Comparison of ENCODE assay signal across 23 mouse cellular contexts in genomic region chr6:28603401-28603800, GRCm38 (mm10).
A peak's percentile ranks its signal among the peaks of the same experiment; 100 is the strongest.
DNase-seq lines count a peak whose midpoint lies in the region; ATAC-seq and TF ChIP-seq lines count a peak whose summit lies in the region.
"Had no signal": no experiment of that assay in that cellular context is flagged by ENCODE, and none has a peak within 500 bp of the region (broad histone marks: within the 10 kb centered on the region; RNA-seq: fewer than 3 reads in every experiment).

No protein-coding gene starts in this region.

- WGBS in heart, embryonic 12.5 days, result 33% methylated on average over 3 of the region's 3 CpGs
- WGBS in liver, embryonic 11.5 days, result 43% methylated on average over 3 of the region's 3 CpGs
- 56% methylated on average over 3 of the region's 3 CpGs for WGBS in liver, postnatal 0 days (ENCODE audit: insufficient replicate concordance)
- whole genome bisulfite sequencing in midbrain, embryonic 11.5 days, result 86% methylated on average over 3 of the region's 3 CpGs

- no peaks in the 10 kb centered on the region for H3K9me3 ChIP-seq in heart, embryonic 12.5 days (replicated peaks)
- H3K9me3 ChIP-seq in liver, embryonic 11.5 days (ENCODE audit: control insufficient read depth, low read length), result no peaks in the 10 kb centered on the region
- no peaks in the 10 kb centered on the region for H3K9me3 ChIP-seq in liver, postnatal 0 days (ENCODE audit: low read length)
- H3K9me3 ChIP-seq in midbrain, embryonic 11.5 days (ENCODE audit: control insufficient read depth, low read length), result no peaks in the 10 kb centered on the region
- H3K9me3 ChIP-seq: embryonic facial prominence, embryonic 10.5 days; hindbrain, embryonic 10.5 days; limb, embryonic 12.5 days had no signal

- ATAC-seq in heart, embryonic 12.5 days (ENCODE audit: insufficient number of reproducible peaks, low FRiP score), result peak; percentile 33; the same call in 1 of the 2 replicates
- peak; percentile 80 for ATAC-seq in liver, embryonic 11.5 days (replicated peaks; ENCODE audit: low FRiP score)
- peak; percentile 71 for ATAC-seq in liver, postnatal 0 days
- no peak for ATAC-seq in midbrain, embryonic 11.5 days (ENCODE audit: low FRiP score)
- ATAC-seq: CD4-positive, CD25-positive, alpha-beta regulatory T cell, adult 4 months; forebrain, postnatal 0 days; hindbrain, embryonic 16.5 days had no signal

- H3K27ac ChIP-seq in heart, embryonic 12.5 days (ENCODE audit: poor library complexity, severe bottlenecking), result peak overlapping the region; percentile 53
- H3K27ac ChIP-seq in liver, embryonic 11.5 days (ENCODE audit: low read depth, low read length), result no peak overlapping the region
- no peak overlapping the region for H3K27ac ChIP-seq in liver, postnatal 0 days (ENCODE audit: low read depth)
- no peak overlapping the region for H3K27ac ChIP-seq in midbrain, embryonic 11.5 days (ENCODE audit: low read depth, low read length)
- H3K27ac ChIP-seq: embryonic facial prominence, embryonic 10.5 days; hindbrain, embryonic 10.5 days; layer of hippocampus, adult 2 months; limb, embryonic 12.5 days had no signal

- H3K4me1 ChIP-seq in heart, embryonic 12.5 days (replicated peaks), result peaks cover 26% of the 10 kb centered on the region
- H3K4me1 ChIP-seq in liver, embryonic 11.5 days (replicated peaks; ENCODE audit: control insufficient read depth, insufficient read depth, low read length), result peaks cover 59% of the 10 kb centered on the region
- H3K4me1 ChIP-seq in liver, postnatal 0 days (ENCODE audit: insufficient read depth), result no peaks in the 10 kb centered on the region; the same call in 1 of the 2 replicates
- H3K4me1 ChIP-seq in midbrain, embryonic 11.5 days (ENCODE audit: control insufficient read depth, insufficient read depth, low read length), result no peaks in the 10 kb centered on the region
- H3K4me1 ChIP-seq: embryonic facial prominence, embryonic 10.5 days had no signal

- peak; percentile 49 for TF ChIP-seq EP300 in liver, postnatal 0 days (IDR thresholded peaks at IDR 0.05; ENCODE audit: low read depth)

- no peaks in the 10 kb centered on the region for H3K27me3 ChIP-seq in heart, embryonic 12.5 days (replicated peaks)
- H3K27me3 ChIP-seq in liver, embryonic 11.5 days (replicated peaks; ENCODE audit: control insufficient read depth, insufficient read depth, low read length), result no peaks in the 10 kb centered on the region
- H3K27me3 ChIP-seq in liver, postnatal 0 days (ENCODE audit: insufficient read depth, low read length), result no peaks in the 10 kb centered on the region
- H3K27me3 ChIP-seq in midbrain, embryonic 11.5 days (ENCODE audit: control insufficient read depth, insufficient read depth, low read length), result no peaks in the 10 kb centered on the region
- H3K27me3 ChIP-seq: limb, embryonic 12.5 days had no signal

- H3K9ac ChIP-seq in heart, embryonic 12.5 days, result no peak overlapping the region
- H3K9ac ChIP-seq in liver, embryonic 11.5 days (ENCODE audit: low read depth, low read length), result no peak overlapping the region
- no peak overlapping the region for H3K9ac ChIP-seq in liver, postnatal 0 days (replicated peaks)
- no peak overlapping the region for H3K9ac ChIP-seq in midbrain, embryonic 11.5 days (ENCODE audit: low read length)
- H3K9ac ChIP-seq: forebrain, postnatal 0 days; limb, embryonic 12.5 days; lung, embryonic 14.5 days had no signal

- H3K4me3 ChIP-seq in heart, embryonic 12.5 days, result no peak overlapping the region
- H3K4me3 ChIP-seq in liver, embryonic 11.5 days (ENCODE audit: low read depth, low read length), result no peak overlapping the region
- H3K4me3 ChIP-seq in liver, postnatal 0 days (ENCODE audit: low read depth, low read length), result no peak overlapping the region
- H3K4me3 ChIP-seq in midbrain, embryonic 11.5 days (ENCODE audit: low read depth, low read length), result no peak overlapping the region
- H3K4me3 ChIP-seq: embryonic facial prominence, embryonic 10.5 days; hindbrain, embryonic 10.5 days; layer of hippocampus, adult 2 months; limb, embryonic 12.5 days had no signal

- H3K4me2 ChIP-seq in heart, embryonic 12.5 days, result peak overlapping the region; percentile 34
- peak overlapping the region; percentile 5; the same call in 1 of the 2 replicates for H3K4me2 ChIP-seq in liver, embryonic 11.5 days
- no peak overlapping the region for H3K4me2 ChIP-seq in liver, postnatal 0 days (ENCODE audit: low read depth, low read length)
- no peak overlapping the region for H3K4me2 ChIP-seq in midbrain, embryonic 11.5 days
- H3K4me2 ChIP-seq: limb, embryonic 12.5 days; lung, embryonic 14.5 days had no signal

- no peaks in the 10 kb centered on the region for H3K36me3 ChIP-seq in heart, embryonic 12.5 days
- no peaks in the 10 kb centered on the region for H3K36me3 ChIP-seq in liver, embryonic 11.5 days (ENCODE audit: control insufficient read depth, insufficient read depth, low read length)
- H3K36me3 ChIP-seq in liver, postnatal 0 days (replicated peaks; ENCODE audit: insufficient read depth, low read length), result no peaks in the 10 kb centered on the region
- H3K36me3 ChIP-seq in midbrain, embryonic 11.5 days (ENCODE audit: control insufficient read depth, insufficient read depth, low read length), result no peaks in the 10 kb centered on the region
- H3K36me3 ChIP-seq: embryonic facial prominence, embryonic 10.5 days; hindbrain, embryonic 10.5 days; limb, embryonic 12.5 days had no signal

- DNase-seq in heart, postnatal 10 days, result no peak
- DNase-seq in c-Kit-positive CD71-positive TER-119-negative erythroid progenitor cells, embryonic 14.5 days (ENCODE audit: low read depth), result peak; percentile 64
- no peak for DNase-seq in liver, embryonic 11.5 days (ENCODE audit: low spot score)
- DNase-seq in liver, postnatal 0 days, result no peak
- DNase-seq in midbrain, embryonic 11.5 days (ENCODE audit: low spot score, missing footprints), result no peak
- no peak for DNase-seq in lung, postnatal 10 days
- DNase-seq: adrenal gland, postnatal 25 days; cerebellum, adult 11 months; cerebellum, postnatal 10 days; forebrain, postnatal 0 days; gastrocnemius, postnatal 25 days; heart, adult 18-20 months; kidney, adult 9 months; kidney, postnatal 25 days; lung, embryonic 14.5 days; lung, postnatal 36 days had no signal

- no peak for TF ChIP-seq CTCF in liver, postnatal 0 days (IDR thresholded peaks at IDR 0.05; ENCODE audit: low read depth)

- intact Hi-C loops in heart, postnatal 10 days (cut with DNase I), result no loop called here

Comparison
In these comparisons a context has a peak if more than half of its experiments do, and no peak if none do; other contexts are left out.
1. H3K4me2 ChIP-seq: peak in heart, embryonic 12.5 days (single experiment) and liver, embryonic 11.5 days (single experiment); none in liver, postnatal 0 days (single experiment) and midbrain, embryonic 11.5 days (single experiment).